Mouse (Mus musculus): ENCODE measurements at regions not wholly inside any gene's neighbourhood (a gene's known extent, or its start where the extent isn't known, plus 50 kb on each side); places are given as distances from the start of the nearest gene placed in this dataset.

GRCm38 (mm10) chr2:22024438-22024837 lies 202.9 kb upstream of the Myo3a start:
- TF ChIP-seq CTCF (IDR thresholded peaks at IDR 0.05; ENCODE audit: low read depth, low read length) (no peak), POLR2A (IDR thresholded peaks at IDR 0.05; ENCODE audit: extremely low read depth, insufficient read depth, low read length) (no peak)

Data from liver, adult 2 months (tissue).